Mouse (Mus musculus) limb, embryonic 13.5 days (tissue): ENCODE results near the gene Myo15. TPM values are rescaled to one million over a fixed set of nuclear protein-coding genes. Genes with fewer than 3 reads are reported as not detected.
"Not testable (repeated sequence)": the region's sequence is repeated elsewhere in the genome, so short reads cannot be mapped to it uniquely, and the experiment has no call there.

Source experiments
- ATAC-seq: fragments of 200-750 bp; cut with Nextera tagmentation; 2 replicates; pipeline ENCODE4 v1.8.0; 2017; ENCODE audit warnings: low read depth, moderate number of reproducible peaks, moderate TSS enrichment; ENCODE audit not compliant: low FRiP score
- H3K27ac ChIP-seq: fragments of 300-500 bp; sonication (generic); 2 replicates; pipeline ENCODE4 v1.5.1; 2015; ENCODE audit warnings: inconsistent platforms, mild to moderate bottlenecking, moderate library complexity
- H3K27me3 ChIP-seq: fragments of 300-500 bp; sonication (generic); 2 replicates; pipeline ENCODE4 v1.6.1; 2015; ENCODE audit warnings: mild to moderate bottlenecking, inconsistent platforms
- H3K36me3 ChIP-seq: fragments of 300-500 bp; sonication (generic); 2 replicates; pipeline ENCODE4 v1.6.1; 2015; ENCODE audit warnings: inconsistent platforms, mild to moderate bottlenecking, moderate library complexity
- H3K4me1 ChIP-seq: fragments of 300-500 bp; sonication (generic); 2 replicates; pipeline ENCODE4 v1.6.1; 2015; ENCODE audit warnings: inconsistent platforms
- H3K4me2 ChIP-seq: fragments of 300-500 bp; sonication (generic); replicated peaks from 2 replicates; pipeline ENCODE4 v1.6.1; 2015; ENCODE audit warnings: inconsistent platforms, mild to moderate bottlenecking, moderate library complexity
- H3K4me3 ChIP-seq: fragments of 300-500 bp; sonication (generic); 2 replicates; pipeline ENCODE4 v1.5.1; 2015; ENCODE audit warnings: moderate library complexity, mild to moderate bottlenecking, inconsistent platforms
- H3K9ac ChIP-seq: fragments of 300-500 bp; sonication (generic); 2 replicates; pipeline ENCODE4 v1.6.1; 2015; ENCODE audit warnings: mild to moderate bottlenecking, inconsistent platforms
- H3K9me3 ChIP-seq: fragments of 300-500 bp; sonication (generic); 2 replicates; pipeline ENCODE4 v1.6.1; 2016; ENCODE audit warnings: inconsistent platforms
- WGBS: fragments of 180-500 bp; shearing (Covaris S2); methylation state at CpG from one replicate; pipeline ENCODE4 v1.1.7; 2015; 5-methylcytosine and 5-hydroxymethylcytosine counted together
- polyA plus RNA-seq: library from polyadenylated mRNA; unstranded; fragments of >200 nt; fragmentation: Nextera tagmentation; extraction: Ambion mirVana; gene quantifications from 2 replicates; pipeline ENCODE4 v1.2.1, GENCODE M21; 2015

Gene Myo15
- polyA plus RNA-seq, 1 experiment from 2014 or later, result 0.76 TPM

GRCm38 (mm10) chr11:60537468-60538347, 68.6 kb downstream of the Myo15 start:
- WGBS, result under 1% methylated on average over 91 of the region's 91 CpGs

DNA sequence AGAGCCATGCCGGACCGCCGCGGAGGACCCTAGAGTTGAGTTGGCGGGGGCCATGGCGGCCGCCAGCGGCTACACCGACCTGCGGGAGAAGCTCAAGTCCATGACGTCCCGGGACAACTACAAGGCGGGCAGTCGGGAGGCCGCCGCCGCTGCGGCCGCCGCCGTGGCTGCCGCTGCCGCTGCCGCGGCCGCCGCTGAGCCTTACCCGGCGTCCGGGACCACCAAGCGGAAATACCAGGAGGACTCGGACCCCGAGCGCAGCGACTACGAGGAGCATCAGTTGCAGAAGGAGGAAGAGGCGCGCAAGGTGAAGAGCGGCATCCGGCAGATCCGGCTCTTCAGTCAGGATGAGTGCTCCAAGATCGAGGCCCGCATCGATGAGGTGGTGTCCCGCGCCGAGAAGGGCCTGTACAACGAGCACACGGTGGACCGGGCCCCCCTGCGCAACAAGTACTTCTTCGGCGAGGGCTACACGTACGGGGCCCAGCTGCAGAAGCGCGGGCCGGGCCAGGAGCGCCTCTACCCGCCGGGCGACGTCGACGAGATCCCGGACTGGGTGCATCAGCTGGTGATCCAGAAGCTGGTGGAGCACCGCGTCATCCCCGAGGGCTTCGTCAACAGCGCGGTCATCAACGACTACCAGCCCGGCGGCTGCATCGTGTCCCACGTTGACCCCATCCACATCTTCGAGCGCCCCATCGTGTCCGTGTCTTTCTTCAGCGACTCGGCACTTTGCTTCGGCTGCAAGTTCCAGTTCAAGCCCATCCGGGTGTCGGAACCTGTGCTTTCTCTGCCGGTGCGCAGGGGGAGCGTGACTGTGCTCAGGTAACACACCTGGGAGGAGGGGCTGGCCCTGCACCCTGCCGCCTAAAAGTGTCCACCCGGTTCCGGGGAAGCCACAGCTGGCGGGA, 69.5 kb downstream of the Myo15 start:
- Histone ChIP-seq H3K4me2 (peak overlapping the region; percentile 97), H3K4me1 (peaks cover 43% of the 10 kb centered on the region), H3K27me3 (no peaks in the 10 kb centered on the region), H3K4me3 (peak overlapping the region; percentile 98), H3K9ac (peak overlapping the region; percentile 94), H3K9me3 (no peaks in the 10 kb centered on the region), H3K27ac (peak overlapping the region; percentile 100), H3K36me3 (peaks cover 29% of the 10 kb centered on the region)
- WGBS, result under 1% methylated on average over 93 of the region's 93 CpGs
- peak; percentile 6; the same call in 1 of the 2 replicates for ATAC-seq

More at GRCm38 (mm10) chr11:60537468-60538347, 68.6 kb downstream of the Myo15 start:
- H3K36me3 ChIP-seq, result peaks cover 22% of the 10 kb centered on the region
- H3K4me1 ChIP-seq, result peaks cover 34% of the 10 kb centered on the region
- H3K27me3 ChIP-seq, result no peaks in the 10 kb centered on the region
- peak overlapping the region; percentile 100 for H3K27ac ChIP-seq
- H3K9ac ChIP-seq, result peak overlapping the region; percentile 94
- peak overlapping the region; percentile 97 for H3K4me2 ChIP-seq
- ATAC-seq, result peak; percentile 90
- H3K4me3 ChIP-seq, result peak overlapping the region; percentile 98
- H3K9me3 ChIP-seq, result no peaks in the 10 kb centered on the region

- H3K27me3 ChIP-seq, result no peaks in the 10 kb centered on the region
- H3K4me2 ChIP-seq, result peak overlapping the region; percentile 97
- 2% methylated on average over 2 of the region's 2 CpGs for WGBS
- peak overlapping the region; percentile 98 for H3K4me3 ChIP-seq
- H3K36me3 ChIP-seq, result peaks cover 37% of the 10 kb centered on the region
- no peak for ATAC-seq
- H3K27ac ChIP-seq, result no peak overlapping the region
- H3K9ac ChIP-seq, result peak overlapping the region; percentile 94
- peaks cover 52% of the 10 kb centered on the region for H3K4me1 ChIP-seq
- H3K9me3 ChIP-seq, result no peaks in the 10 kb centered on the region
Observed at GRCm38 (mm10) chr11:60539540-60539939, 70.4 kb downstream of the Myo15 start.

GRCm38 (mm10) chr11:60540002-60540610, 71.0 kb downstream of the Myo15 start:
- Histone ChIP-seq H3K4me1 (peaks cover 56% of the 10 kb centered on the region), H3K27ac (no peak overlapping the region)
- 6% methylated on average over 4 of the region's 4 CpGs for WGBS

DNA sequence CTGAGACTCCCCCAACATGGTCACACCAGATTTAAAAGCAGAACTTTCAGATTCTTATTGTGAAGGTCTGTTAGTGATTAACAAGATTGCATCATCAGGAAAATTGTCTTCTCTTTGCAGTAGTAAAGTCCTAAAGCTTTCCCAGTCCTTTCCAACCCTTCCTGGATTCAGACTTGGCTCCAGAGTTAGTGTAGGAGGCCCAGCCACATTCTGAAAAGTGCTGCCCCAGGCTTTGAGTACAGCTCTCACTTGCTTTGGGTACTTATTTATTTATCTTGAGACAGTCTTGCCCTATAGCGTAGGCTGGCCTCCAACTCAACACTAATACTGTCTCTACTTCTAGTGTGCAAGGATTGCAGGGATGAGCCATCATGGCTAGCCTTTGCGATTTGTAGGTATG, 71.6 kb downstream of the Myo15 start:
- Histone ChIP-seq H3K27me3 (no peaks in the 10 kb centered on the region), H3K4me3 (peak overlapping the region; percentile 98), H3K9ac (peak overlapping the region; percentile 59), H3K36me3 (peaks cover 41% of the 10 kb centered on the region), H3K9me3 (no peaks in the 10 kb centered on the region), H3K4me2 (peak overlapping the region; percentile 97), H3K27ac (no peak overlapping the region), H3K4me1 (peaks cover 53% of the 10 kb centered on the region)
- no peak for ATAC-seq
- WGBS, result 67% methylated on average over 2 of the region's 2 CpGs

More at GRCm38 (mm10) chr11:60540002-60540610, 71.0 kb downstream of the Myo15 start:
- peak overlapping the region; percentile 59 for H3K9ac ChIP-seq
- no peaks in the 10 kb centered on the region for H3K27me3 ChIP-seq
- ATAC-seq, result no peak
- H3K4me3 ChIP-seq, result peak overlapping the region; percentile 98
- H3K4me2 ChIP-seq, result peak overlapping the region; percentile 97
- H3K36me3 ChIP-seq, result peaks cover 37% of the 10 kb centered on the region
- H3K9me3 ChIP-seq, result no peaks in the 10 kb centered on the region

DNA sequence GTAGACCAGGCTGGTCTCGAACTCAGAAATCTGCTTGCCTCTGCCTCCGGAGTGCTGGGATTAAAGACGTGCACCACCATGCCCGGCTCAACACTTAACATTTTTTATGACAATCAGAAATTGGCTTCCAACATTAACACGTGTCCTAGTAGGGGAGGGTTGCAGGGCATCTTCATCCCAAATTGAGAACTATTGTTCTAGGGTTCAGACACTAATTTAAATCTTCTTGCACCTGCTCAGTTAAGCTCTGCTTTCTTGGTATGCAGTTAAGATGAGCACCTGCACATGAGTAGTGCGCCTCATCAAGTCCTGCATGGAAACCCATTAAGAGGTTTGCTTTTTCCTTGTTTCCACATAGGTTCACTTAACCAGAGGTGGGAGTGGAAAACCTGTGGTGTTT, 72.7 kb downstream of the Myo15 start:
- Histone ChIP-seq H3K27me3 (no peaks in the 10 kb centered on the region), H3K4me2 (peak overlapping the region; percentile 97; the same call in 1 of the 2 replicates), H3K27ac (no peak overlapping the region), H3K9me3 (no peaks in the 10 kb centered on the region), H3K36me3 (peaks cover 44% of the 10 kb centered on the region), H3K4me1 (peaks cover 48% of the 10 kb centered on the region), H3K9ac (0 out of 2 replicates have a peak overlapping the region, but pooled peaks have one; percentile 31), H3K4me3 (no peak overlapping the region)
- no peak for ATAC-seq
- WGBS, result 81% methylated on average over 6 of the region's 6 CpGs

GRCm38 (mm10) chr11:60543211-60543610, 74.1 kb downstream of the Myo15 start:
- 96% methylated on average over 5 of the region's 5 CpGs for WGBS
- peaks cover 58% of the 10 kb centered on the region for H3K36me3 ChIP-seq
- H3K27me3 ChIP-seq, result not testable (repeated sequence)

DNA sequence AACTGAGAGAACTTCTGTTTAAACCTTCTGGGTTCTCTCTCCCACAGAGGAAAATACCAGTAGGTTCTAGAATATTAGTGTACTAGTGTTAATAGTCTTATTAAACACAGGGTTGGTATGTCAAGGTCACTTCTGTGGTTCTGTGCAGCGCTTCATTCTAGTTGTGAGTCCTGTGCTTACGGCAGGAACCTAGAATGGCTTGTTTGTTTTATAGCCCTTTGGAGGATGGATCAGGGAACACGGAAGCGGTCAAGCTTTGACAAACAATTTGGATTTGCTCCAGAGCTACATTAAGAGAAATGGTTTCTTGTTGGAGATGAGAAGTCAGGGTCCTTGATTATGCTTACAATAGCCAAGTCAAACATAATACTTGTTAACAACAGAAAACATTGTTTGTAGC, 76.3 kb downstream of the Myo15 start:
- Histone ChIP-seq H3K4me3 (no peak overlapping the region), H3K36me3 (peaks cover 68% of the 10 kb centered on the region)
- WGBS, result 63% methylated on average over 4 of the region's 4 CpGs

More at GRCm38 (mm10) chr11:60543211-60543610, 74.1 kb downstream of the Myo15 start:
- not testable (repeated sequence) for ATAC-seq, H3K27ac ChIP-seq, H3K4me3 ChIP-seq, H3K9me3 ChIP-seq, H3K4me2 ChIP-seq, H3K9ac ChIP-seq
- H3K4me1 ChIP-seq, result peaks cover 48% of the 10 kb centered on the region

DNA sequence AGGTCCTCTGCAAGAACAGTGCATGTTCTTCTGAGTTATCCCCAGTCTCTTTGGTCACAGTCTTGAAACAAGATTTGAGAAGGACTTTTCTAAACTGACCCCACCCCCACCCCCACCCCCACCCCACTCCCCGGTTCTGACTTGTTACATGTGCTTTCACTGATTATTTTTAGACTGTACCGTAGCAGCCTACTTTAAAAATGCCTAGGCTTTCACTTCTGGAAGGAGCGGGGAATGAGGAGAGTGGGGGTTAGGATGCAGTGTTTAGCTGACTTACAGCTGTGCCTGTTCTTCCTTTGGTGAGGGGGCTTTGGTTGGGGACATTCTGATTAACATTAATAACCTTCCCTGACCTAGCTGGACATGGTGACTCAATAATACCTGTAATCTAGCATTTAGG, 79.0 kb downstream of the Myo15 start:
- Histone ChIP-seq H3K36me3 (peaks cover 78% of the 10 kb centered on the region), H3K9me3 (no peaks in the 10 kb centered on the region), H3K27ac (no peak overlapping the region), H3K27me3 (no peaks in the 10 kb centered on the region), H3K4me2 (no peak overlapping the region), H3K4me3 (no peak overlapping the region), H3K9ac (no peak overlapping the region), H3K4me1 (peaks cover 19% of the 10 kb centered on the region)
- ATAC-seq, result no peak
- 81% methylated on average over 3 of the region's 3 CpGs for WGBS

More for the DNA sequence above, 76.3 kb downstream of the Myo15 start:
- Histone ChIP-seq H3K9ac (no peak overlapping the region), H3K27me3 (no peaks in the 10 kb centered on the region), H3K4me1 (peaks cover 41% of the 10 kb centered on the region), H3K27ac (no peak overlapping the region), H3K4me2 (no peak overlapping the region), H3K9me3 (no peaks in the 10 kb centered on the region)
- ATAC-seq, result no peak

DNA sequence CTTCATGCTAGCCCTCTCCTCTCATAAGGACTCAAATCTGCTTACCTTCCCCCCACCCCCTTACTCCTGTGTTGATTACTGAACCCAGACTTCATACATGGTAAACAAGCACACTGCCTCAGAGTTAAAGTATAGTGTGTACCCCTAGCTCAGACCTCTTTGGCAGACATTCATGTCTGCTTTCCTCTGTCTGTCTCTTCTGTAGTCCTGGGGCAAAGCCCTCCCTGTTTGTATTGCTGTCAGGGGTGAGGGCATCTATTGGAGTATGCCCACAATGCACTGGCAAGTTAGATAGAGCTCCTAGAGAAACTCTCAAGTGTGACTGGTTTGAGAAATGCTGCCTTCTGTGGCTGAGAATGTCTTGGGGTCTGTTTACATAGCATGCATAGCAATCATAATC, 84.0 kb downstream of the Myo15 start:
- Histone ChIP-seq H3K9ac (no peak overlapping the region), H3K4me1 (no peaks in the 10 kb centered on the region), H3K27ac (no peak overlapping the region), H3K9me3 (no peaks in the 10 kb centered on the region), H3K27me3 (no peaks in the 10 kb centered on the region), H3K36me3 (peaks cover 92% of the 10 kb centered on the region), H3K4me3 (no peak overlapping the region), H3K4me2 (no peak overlapping the region)
- no peak for ATAC-seq

DNA sequence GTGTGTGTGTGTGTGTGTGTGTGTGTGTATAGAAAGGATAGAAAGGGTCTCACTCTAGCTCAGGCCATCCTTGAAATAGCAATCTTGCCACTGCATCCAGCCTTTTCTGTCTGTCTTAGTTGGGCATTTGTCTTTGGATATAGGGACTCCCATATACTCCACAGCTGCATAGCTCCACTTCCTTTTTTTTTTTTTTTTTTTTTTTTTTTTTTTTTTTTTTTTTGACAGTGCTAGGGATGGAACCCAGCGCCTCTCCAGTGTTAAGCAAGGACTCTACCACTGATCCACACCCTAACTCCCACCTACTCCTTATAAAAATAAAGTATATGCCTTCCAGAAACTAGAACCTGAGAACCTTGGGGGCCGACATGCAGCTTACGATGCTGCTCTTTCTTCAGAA, 88.5 kb downstream of the Myo15 start:
- ATAC-seq, result no peak
- no peak overlapping the region for H3K4me2 ChIP-seq
- H3K36me3 ChIP-seq, result peaks cover 64% of the 10 kb centered on the region
- no peak overlapping the region for H3K9ac ChIP-seq
- no peak overlapping the region for H3K4me3 ChIP-seq
- WGBS, result 82% methylated on average over 3 of the region's 3 CpGs
- no peaks in the 10 kb centered on the region for H3K4me1 ChIP-seq
- no peaks in the 10 kb centered on the region for H3K27me3 ChIP-seq
- H3K27ac ChIP-seq, result no peak overlapping the region
- no peaks in the 10 kb centered on the region for H3K9me3 ChIP-seq
